In the genomic region with DNA sequence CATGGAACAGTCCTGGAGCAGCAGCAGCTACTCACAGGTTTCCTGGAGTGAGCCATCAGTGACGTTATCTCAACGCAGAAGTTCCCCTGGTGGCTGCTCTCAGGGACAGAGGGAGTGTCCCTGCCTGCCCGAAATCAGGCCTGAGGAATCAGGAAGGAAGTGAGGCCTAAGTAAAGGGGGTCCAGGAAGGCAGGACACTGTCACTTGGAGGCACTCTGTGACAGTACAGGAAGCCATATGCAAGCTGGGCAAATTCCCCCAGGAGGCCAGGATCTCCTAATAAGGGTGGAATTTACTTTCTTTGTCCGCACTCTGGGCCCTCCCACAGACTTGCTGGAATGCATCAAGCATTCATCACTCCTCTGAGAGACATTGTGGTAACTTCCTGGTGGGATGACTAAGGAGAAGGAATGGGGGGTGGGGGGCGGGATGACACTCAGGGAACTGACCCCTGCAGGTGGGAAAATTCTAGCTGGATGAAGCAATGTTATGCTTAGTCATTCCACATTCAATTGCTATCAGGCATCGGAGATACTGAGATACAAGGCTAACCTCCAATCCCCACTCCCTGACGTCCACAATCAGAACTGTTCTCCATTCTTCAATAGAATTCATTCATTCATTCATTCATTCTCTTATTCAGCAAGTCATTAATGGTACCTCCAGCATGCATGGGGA, we compare ENCODE assay signal across 8 mouse cellular contexts.
DNase-seq lines count a peak whose midpoint lies in the region; ATAC-seq and TF ChIP-seq lines count a peak whose summit lies in the region.

No protein-coding gene starts in this region.

- H3K4me1 ChIP-seq in kidney, adult 2 months (ENCODE audit: control insufficient read depth, insufficient read depth, low read length) = peaks cover 19% of the 10 kb centered on the region
- H3K4me1 ChIP-seq in lung, embryonic 16.5 days (replicated peaks; ENCODE audit: control insufficient read depth, insufficient read depth, low read length) = peaks cover 34% of the 10 kb centered on the region

- 0 out of 2 replicates have a peak overlapping the region, but pooled peaks have one; percentile 12 for H3K27ac ChIP-seq in kidney, adult 2 months (ENCODE audit: insufficient read depth, low read depth, low read length)
- peak overlapping the region; percentile 77 for H3K27ac ChIP-seq in lung, embryonic 16.5 days (ENCODE audit: low read length)

- no peak overlapping the region for H3K4me3 ChIP-seq in kidney, adult 2 months (ENCODE audit: insufficient read depth, low read depth, low read length)
- H3K4me3 ChIP-seq in lung, embryonic 16.5 days (ENCODE audit: low read length) = no peak overlapping the region

- H3K9me3 ChIP-seq in lung, embryonic 16.5 days (ENCODE audit: control insufficient read depth, low read length) = no peaks in the 10 kb centered on the region

- H3K36me3 ChIP-seq in kidney, adult 2 months (ENCODE audit: control insufficient read depth, insufficient read depth, low read length) = no peaks in the 10 kb centered on the region
- H3K36me3 ChIP-seq in lung, embryonic 16.5 days (ENCODE audit: control insufficient read depth, insufficient read depth, low read length) = no peaks in the 10 kb centered on the region

- H3K27me3 ChIP-seq in kidney, adult 2 months (replicated peaks; ENCODE audit: control insufficient read depth, insufficient read depth, low read length) = no peaks in the 10 kb centered on the region
- H3K27me3 ChIP-seq in lung, embryonic 16.5 days (ENCODE audit: control insufficient read depth, insufficient read depth, low read depth, low read length) = no peaks in the 10 kb centered on the region

- DNase-seq in 416B (ENCODE audit: low read depth) = peak; percentile 87
- DNase-seq in adrenal gland, adult 8-10 months = peak; percentile 61
- peak; percentile 76 for DNase-seq in heart, adult 8-10 months (ENCODE audit: low spot score)
- peak; percentile 83 for DNase-seq in kidney, adult 2 months
- peak; percentile 55 for DNase-seq in yolk sac, embryonic 10.5 days (ENCODE audit: low spot score)
- DNase-seq in cerebellum, postnatal 4 days (ENCODE audit: low spot score in 2 of 2) = no peak
- no peak for DNase-seq in left cerebral cortex, adult 11 months (ENCODE audit: low spot score)

- 54% methylated on average over 7 of the region's 7 CpGs for WGBS in kidney, adult 2 months
- 23% methylated on average over 7 of the region's 7 CpGs for WGBS in lung, embryonic 16.5 days

- no peak for TF ChIP-seq POLR2A in kidney, adult 2 months (IDR thresholded peaks at IDR 0.05; ENCODE audit: low read depth, low read length)

- ATAC-seq in lung, embryonic 16.5 days (ENCODE audit: low read depth) = peak; percentile 89

- H3K9ac ChIP-seq in lung, embryonic 16.5 days (ENCODE audit: low read length) = peak overlapping the region; percentile 0; the same call in 1 of the 2 replicates

- no peak overlapping the region for H3K4me2 ChIP-seq in lung, embryonic 16.5 days (ENCODE audit: low read depth, low read length)

- TF ChIP-seq CTCF in kidney, adult 2 months (conservative IDR thresholded peaks at IDR 0.05; ENCODE audit: insufficient read depth, insufficient read length, low read depth, low read length) = 0 out of 2 replicates have a peak, but pooled peaks have one; percentile 22

Comparison
In these comparisons a context has a peak if more than half of its experiments do, and no peak if none do; other contexts are left out.
1. DNase-seq: peak in 416B (single experiment), adrenal gland, adult 8-10 months (single experiment), heart, adult 8-10 months (single experiment), kidney, adult 2 months (single experiment) and yolk sac, embryonic 10.5 days (single experiment); none in cerebellum, postnatal 4 days (0 of 2) and left cerebral cortex, adult 11 months (single experiment).